Mouse (Mus musculus): ENCODE results near the gene Trmt13.
"Not testable (repeated sequence)": the region's sequence is repeated elsewhere in the genome, so short reads cannot be mapped to it uniquely, and the experiment has no call there.

Gene Trmt13

GRCm38 (mm10) chr3:116614295-116614892 lies at the start of gene Trmt13:
Gene Trmt13, minus strand, starts transcription at chr3:116614587.
- no peak for DNase-seq (ENCODE audit: extremely low spot score, low spot score)

GRCm38 (mm10) chr3:116662463-116662863 lies 48.1 kb upstream of the Trmt13 start, which contains the start of gene Mfsd14a:
Gene Mfsd14a, minus strand, starts transcription at chr3:116662677.
- DNase-seq (ENCODE audit: extremely low spot score, low spot score), result peak; percentile 98

GRCm38 (mm10) chr3:116661870-116662414 lies 47.6 kb upstream of the Trmt13 start:
- DNase-seq (ENCODE audit: extremely low spot score, low spot score), result no peak

GRCm38 (mm10) chr3:116661288-116661869 lies 47.0 kb upstream of the Trmt13 start:
- DNase-seq (ENCODE audit: extremely low spot score, low spot score), result no peak

GRCm38 (mm10) chr3:116659856-116660430 lies 45.6 kb upstream of the Trmt13 start:
- DNase-seq (ENCODE audit: extremely low spot score, low spot score), result no peak

GRCm38 (mm10) chr3:116658928-116659565 lies 44.7 kb upstream of the Trmt13 start:
- DNase-seq (ENCODE audit: extremely low spot score, low spot score), result no peak

- no peak for DNase-seq (ENCODE audit: extremely low spot score, low spot score)
Measured at GRCm38 (mm10) chr3:116656184-116656965, 42.0 kb upstream of the Trmt13 start.

GRCm38 (mm10) chr3:116654051-116654450 lies 39.7 kb upstream of the Trmt13 start:
- DNase-seq (ENCODE audit: extremely low spot score, low spot score), result not testable (repeated sequence)

- DNase-seq (ENCODE audit: extremely low spot score, low spot score), result no peak
Measured at GRCm38 (mm10) chr3:116653278-116653945, 39.0 kb upstream of the Trmt13 start.

GRCm38 (mm10) chr3:116652033-116652446 lies 37.7 kb upstream of the Trmt13 start:
- DNase-seq (ENCODE audit: extremely low spot score, low spot score), result no peak

GRCm38 (mm10) chr3:116650698-116651097 lies 36.3 kb upstream of the Trmt13 start:
- DNase-seq (ENCODE audit: extremely low spot score, low spot score), result no peak

GRCm38 (mm10) chr3:116648805-116649204 lies 34.4 kb upstream of the Trmt13 start:
- DNase-seq (ENCODE audit: extremely low spot score, low spot score), result no peak

- no peak for DNase-seq (ENCODE audit: extremely low spot score, low spot score)
Measured at GRCm38 (mm10) chr3:116646387-116646786, 32.0 kb upstream of the Trmt13 start.

GRCm38 (mm10) chr3:116642373-116642772 lies 28.0 kb upstream of the Trmt13 start:
- DNase-seq (ENCODE audit: extremely low spot score, low spot score), result no peak

GRCm38 (mm10) chr3:116641811-116642371 lies 27.5 kb upstream of the Trmt13 start:
- no peak for DNase-seq (ENCODE audit: extremely low spot score, low spot score)

GRCm38 (mm10) chr3:116640024-116640423 lies 25.6 kb upstream of the Trmt13 start:
- no peak for DNase-seq (ENCODE audit: extremely low spot score, low spot score)

GRCm38 (mm10) chr3:116638572-116638971 lies 24.2 kb upstream of the Trmt13 start:
- no peak for DNase-seq (ENCODE audit: extremely low spot score, low spot score)

- DNase-seq (ENCODE audit: extremely low spot score, low spot score), result no peak
Measured at GRCm38 (mm10) chr3:116637693-116638476, 23.5 kb upstream of the Trmt13 start.

- DNase-seq (ENCODE audit: extremely low spot score, low spot score), result no peak
Measured at GRCm38 (mm10) chr3:116635799-116636198, 21.4 kb upstream of the Trmt13 start.

- DNase-seq (ENCODE audit: extremely low spot score, low spot score), result no peak
Measured at GRCm38 (mm10) chr3:116634853-116635252, 20.5 kb upstream of the Trmt13 start.

All from neural tube, embryonic 10.5 days (tissue).